Mouse (Mus musculus) frontal cortex, adult (tissue): Measurements from ENCODE around the gene Pla2g2d.

ENCODE experiments used
- ATAC-seq: cut with Nextera tagmentation; 2 replicates; pipeline ENCODE4 v1.9.2; 2017; ENCODE audit warnings: mild to moderate bottlenecking, moderate library complexity, mixed read lengths; ENCODE audit not compliant: low TSS enrichment

Gene Pla2g2d

DNA sequence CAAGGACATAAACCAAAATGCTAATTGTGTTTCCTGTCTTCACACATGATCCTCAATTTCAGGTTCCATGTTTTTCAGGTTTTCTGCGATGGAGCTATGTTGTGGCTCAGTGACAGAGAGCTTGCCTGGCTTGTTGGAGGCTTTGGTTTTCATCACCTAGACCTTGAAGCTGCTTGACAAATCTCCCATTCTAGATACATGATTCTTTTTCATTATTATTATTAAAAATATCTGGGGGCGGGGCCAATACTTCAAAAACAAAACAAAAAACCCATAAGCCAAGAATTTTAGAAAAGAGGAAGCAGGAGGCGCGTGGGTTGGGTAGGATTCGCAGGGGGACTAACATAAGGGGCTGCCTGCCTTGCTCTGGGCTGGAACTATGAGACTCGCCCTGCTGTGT is at the start of gene Pla2g2d:
Pla2g2d (plus strand) TSS at position 301 of the 400 bp plus-strand sequence.
- ATAC-seq, result no peak

DNA sequence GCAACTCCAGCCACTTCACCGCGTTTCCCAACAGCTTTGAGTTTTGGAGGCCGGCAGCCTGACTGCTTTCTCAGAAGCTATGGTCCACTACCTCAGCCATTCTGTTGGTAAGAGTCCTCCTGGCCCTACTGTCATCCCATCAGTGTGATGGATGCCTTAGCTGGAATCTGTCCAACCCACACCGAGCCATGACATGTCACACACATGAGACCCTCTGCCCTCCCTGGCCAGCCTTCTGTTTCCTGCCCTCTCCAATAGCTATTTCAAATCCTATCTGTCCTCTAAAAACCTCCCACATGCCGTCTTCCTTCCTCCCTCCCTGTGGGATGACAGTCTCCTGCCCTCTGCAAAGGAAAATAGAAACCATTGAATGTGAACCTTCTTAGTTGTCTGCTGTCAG is 49.8 kb upstream of the Pla2g2d start:
- no peak for ATAC-seq

DNA sequence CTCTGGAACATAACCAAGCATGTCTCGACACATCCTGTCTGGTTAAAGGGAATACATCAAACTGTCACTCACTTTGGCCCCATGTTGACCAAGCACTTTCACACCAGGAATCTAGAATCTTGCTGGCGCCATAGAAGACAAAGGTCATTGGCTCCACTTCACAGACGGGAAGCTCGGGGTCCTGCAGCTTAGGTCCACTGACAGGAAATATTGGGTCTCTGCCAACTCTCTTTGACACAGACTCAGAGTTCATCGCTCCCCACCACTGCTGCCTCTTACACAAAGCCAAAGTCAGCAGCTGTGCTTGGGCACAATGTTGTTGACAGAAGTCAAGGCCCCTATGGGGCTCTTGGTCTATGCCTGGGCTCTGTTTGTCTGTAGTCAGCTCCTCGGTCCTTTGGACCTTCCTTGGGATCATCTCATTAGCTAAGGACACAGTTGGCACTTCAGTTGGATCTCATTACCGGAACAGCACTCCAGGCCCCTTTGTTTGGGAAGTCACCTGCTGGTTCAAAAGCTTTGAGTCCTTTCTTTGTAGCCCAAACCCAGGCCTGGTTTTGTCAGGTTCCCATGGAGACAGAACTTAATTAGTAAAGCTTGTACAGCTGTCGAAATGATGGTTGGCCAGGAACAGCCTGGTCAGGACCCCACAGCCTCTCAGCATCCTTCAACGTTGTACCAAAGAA is 46.4 kb upstream of the Pla2g2d start:
- ATAC-seq, result no peak

DNA sequence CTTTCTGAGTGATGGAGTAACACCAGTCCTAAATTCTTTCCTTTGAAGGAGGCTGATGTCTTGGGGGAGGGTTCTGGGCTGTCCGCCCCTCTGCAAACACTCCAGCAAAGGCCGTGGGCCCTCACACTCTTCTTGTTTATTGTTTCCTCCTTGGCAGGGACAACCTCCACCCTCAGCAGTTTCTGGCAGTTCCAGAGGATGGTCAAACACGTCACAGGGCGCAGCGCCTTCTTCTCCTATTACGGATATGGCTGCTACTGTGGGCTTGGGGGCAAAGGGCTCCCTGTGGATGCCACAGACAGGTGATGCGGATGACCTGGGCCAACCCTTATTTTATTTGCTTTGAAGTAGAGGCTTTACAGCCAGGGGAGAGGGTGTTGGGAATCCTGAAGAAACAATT is 41.4 kb upstream of the Pla2g2d start:
- ATAC-seq, result no peak

DNA sequence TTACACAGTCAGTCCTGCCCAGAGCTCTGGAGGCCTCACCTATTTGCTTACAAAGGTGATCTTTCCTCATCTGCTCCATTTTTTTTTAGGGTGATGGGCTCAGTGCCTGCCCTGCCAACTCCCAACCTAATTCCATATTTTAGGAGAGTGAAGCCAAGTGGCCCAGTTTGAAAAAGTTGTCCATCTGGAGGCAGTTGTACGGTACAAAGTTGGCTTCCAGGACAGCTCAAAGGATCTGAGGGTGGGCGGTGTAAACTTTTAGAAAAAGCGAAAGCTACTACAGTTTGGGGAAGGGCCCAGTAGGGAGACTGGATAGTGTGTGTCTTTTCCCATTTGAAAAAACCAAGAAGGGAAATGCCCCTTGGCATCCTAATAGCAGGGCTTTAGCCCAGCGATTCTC is 40.7 kb upstream of the Pla2g2d start:
- peak; percentile 47; the same call in 1 of the 2 replicates for ATAC-seq

DNA sequence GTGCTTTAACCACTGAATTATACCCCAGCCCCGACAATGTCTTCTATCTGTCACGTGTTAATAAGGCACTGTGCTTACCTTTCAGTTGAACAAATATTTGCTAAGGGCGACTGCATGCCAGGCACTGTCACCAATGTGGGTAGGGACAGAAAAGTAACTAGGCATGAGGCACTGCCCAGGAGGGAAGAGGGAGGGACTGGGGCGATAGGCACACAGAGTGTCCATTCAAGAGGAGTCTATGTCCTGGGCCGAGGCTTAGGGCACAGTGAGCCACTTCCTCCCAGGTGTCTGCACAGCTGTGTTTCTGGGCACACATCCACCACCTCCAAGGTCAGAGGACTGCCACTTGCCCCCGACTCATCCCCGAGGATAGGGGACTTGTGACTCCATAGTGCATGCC is 38.5 kb upstream of the Pla2g2d start, which contains the start of gene Ubxn10:
Ubxn10 (minus strand) TSS at position 137 of the 400 bp plus-strand sequence.
- ATAC-seq, result no peak

DNA sequence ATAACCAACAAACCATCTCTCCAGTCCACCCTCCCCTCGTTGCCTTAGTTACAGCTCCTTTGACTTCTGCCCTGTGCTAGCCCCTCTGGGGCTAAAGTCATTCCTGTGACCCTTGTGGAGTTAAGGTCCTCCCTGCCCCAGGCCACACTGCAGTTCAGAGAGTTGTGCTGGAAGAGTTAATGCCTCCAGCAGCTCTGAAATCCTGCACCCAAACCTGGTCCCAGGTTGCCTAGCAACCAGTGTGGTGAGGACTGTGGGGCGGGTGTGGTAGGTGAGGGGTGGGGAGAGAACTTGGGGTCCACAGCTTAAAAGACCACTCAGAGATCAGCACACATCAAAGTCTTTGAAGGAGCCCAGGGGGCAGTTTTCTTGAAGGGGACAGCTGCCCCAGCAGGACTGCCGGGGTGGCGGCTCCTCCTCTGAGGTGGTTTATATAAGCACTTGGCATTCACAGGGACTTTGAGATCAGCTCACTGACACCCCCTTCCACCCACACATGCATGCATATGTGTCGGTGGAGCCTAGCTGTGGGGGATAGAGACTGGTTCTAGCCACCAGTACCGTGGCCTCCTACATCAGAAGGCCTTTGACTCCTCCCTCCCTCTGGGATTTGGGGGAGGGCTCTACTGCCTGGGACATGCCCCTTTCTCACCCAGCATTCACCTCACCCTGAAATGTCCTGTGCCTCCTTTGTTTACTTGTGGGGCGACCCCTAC is 36.2 kb upstream of the Pla2g2d start:
- ATAC-seq, result peak; percentile 55

DNA sequence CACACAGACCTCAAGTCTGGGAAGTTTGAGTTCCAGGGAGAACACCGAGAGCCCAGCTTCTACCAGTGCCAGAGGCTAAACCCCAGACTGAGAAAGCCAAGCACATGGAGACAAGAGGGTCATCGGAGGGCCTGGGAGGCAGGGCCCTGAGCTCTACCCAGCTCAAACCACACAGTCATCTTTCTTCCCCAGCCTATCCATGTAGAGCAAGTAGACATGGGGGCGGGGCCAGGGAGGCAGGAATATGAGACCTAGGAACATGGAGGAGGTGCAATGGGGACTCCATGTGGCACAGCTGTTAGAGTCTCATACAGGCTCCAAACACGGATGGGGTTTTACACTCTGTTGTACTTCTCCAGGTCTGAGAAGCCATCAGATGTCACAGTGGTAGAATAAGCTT is 29.7 kb upstream of the Pla2g2d start:
- ATAC-seq, result no peak

DNA sequence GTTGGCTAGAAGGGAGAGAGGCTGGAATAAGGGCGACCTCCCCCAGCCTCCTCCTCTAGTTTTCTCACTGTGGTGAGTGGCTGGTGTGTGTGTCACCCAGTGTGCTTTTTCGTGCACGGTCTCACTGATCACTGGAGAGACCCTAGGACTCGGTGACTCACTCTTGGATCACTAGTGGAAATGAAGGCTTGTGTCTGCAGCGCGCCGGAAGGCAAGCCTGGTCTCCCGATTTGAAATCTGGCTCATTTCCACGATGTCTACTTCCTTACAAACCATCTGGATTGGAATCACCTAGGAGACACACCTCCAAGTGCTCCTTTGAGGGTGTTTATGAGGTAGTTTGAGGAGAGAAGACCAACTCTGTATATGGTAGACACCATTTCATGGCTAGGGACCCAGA is 28.7 kb upstream of the Pla2g2d start:
- ATAC-seq, result no peak

DNA sequence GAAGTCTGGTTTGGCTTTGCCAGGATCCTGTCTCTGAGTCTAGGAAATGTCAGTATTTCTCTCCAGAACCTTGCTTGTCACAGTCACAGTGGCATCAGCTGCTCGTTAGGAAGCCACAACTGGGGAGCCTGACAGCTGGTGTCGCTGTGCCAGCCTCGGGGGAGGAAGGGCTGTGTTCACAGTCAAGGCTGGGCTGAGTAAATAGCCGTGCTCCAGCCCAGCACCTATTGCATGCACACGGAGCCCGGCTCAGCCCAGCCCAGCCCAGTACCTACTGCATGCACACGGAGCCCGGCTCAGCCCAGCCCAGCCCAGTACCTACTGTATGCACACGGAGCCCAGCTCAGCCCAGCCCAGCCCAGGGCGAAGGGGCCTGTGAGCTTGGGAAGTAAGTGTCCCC is 27.7 kb upstream of the Pla2g2d start:
- ATAC-seq, result peak; percentile 76

DNA sequence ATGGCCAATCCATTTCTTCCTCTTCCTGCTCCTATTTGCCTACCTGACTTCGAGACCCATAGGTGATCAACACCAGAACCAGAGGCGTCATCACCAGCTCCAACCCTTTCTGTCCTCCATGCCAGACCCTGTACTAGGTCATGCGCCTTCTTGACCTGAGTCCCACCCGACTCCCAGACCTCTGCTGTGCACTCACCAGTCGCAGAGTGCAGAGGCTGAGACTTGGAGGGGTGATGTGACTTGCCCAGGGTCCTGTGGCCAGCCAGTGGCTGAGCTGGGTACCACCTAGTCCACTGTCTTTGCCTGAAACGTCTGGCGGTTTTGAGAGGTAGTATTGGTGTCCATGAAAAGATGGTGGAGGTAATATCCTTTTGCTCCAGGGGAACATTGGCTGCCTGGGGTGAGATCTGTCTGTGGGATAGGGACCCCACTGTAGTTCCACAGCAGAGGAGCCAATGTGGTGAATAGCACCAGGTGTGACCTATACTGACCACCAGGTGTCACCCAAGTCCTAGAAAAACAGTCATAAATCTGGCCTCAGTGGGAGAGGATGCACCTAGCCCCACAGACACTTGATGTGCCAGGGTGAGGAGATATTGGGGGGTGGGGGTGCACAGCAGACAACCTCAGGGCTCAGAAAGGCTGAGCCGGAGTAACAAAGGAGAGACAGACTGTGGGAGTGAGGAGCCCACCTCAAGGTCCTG is 27.0 kb upstream of the Pla2g2d start:
- peak; percentile 38; the same call in 1 of the 2 replicates for ATAC-seq

DNA sequence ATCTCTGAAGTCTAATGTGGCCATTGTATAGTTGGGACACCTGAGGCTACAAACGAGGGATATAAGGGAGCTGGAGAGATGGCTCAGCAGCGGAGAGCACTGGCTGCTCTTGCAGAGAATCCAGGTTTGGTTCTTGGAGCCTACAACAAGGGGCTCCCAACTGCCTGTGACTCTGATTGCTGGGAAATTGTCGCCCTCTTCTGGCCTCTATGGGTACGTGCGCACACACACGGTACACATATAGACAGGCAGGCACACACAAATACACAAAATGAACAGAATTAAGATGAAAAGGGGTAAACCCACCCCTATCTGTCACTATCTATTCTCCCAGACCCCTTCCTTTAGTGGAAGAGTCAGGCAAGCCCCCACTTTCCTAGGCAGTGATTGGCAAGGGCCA is 22.9 kb upstream of the Pla2g2d start:
- ATAC-seq, result no peak

DNA sequence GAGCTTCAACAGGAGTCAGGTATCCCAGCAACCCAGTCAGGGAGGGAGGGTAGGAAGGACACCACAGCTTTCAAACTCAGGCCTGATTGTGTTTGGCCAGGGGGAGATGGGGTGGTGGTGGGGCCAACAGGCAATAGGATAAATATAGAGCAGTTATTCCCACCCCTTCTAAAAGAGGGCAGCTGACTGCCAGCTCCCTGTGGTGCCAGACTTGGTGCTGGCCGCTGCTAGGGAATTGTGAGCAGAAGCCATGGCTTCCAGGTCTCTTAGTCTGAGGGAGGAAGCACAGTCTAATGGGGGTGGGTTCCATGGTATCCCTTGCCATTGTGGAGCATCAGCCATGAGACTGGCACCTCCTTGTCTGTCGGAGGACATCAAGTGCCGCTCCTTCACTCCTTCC is 21.9 kb upstream of the Pla2g2d start:
- no peak for ATAC-seq

DNA sequence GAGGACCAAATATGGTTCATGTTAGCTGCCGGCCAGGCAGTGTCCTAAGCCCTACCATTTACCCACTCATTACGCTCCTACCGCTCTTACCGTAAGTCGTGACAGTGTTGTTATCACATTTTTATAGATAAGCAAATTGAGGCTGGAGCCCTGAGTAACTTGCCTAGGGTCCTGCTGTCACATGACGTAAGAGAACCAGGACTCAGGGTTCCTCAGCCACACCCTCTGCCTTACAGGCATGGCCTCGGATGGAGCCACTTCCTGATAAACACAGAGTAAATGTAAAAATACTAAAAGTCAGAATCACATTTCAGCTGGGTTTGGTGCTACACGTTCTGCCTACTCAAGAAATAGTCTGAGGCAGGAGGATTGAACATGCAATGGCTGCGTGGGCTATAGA is 21.1 kb upstream of the Pla2g2d start:
- ATAC-seq, result no peak

DNA sequence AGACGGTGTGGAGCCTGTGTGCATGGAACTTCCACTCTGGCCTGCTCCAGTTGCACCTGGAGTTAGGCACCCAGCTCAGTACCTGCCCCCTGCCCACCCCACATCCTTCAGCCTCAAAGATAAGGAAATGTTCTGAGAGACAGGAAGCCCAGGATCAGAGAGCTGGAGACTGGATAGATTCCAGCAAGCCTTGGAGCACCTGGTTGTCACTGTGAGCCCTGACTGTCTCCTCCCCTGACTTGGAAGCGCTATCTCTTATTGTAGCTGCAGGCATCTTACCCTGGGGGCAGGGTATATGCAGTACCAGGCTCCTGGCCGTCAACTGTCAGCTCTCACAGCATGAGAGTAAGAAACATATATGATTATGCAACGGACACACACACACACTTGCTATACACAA is 20.1 kb upstream of the Pla2g2d start:
- ATAC-seq, result no peak; the same call in 1 of the 2 replicates

DNA sequence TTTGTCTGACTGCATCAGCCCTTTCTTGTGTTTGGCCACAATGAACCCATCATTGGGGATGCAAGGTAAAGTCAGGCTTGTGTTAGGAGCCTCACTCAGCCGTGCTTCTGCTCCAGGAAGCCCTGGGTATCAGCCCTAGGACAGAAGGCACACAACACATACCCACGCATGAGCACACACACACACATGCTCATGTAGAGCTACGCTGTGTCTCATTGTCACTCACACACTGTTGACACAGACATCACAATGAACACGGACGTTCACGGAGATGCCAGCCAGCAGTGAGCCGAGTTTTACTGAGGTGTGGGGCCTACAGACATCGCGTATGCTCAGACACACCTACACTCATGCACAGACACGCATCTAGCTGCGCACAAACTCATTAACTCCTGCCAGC is 19.6 kb upstream of the Pla2g2d start:
- ATAC-seq, result 0 out of 2 replicates have a peak, but pooled peaks have one; percentile 13

DNA sequence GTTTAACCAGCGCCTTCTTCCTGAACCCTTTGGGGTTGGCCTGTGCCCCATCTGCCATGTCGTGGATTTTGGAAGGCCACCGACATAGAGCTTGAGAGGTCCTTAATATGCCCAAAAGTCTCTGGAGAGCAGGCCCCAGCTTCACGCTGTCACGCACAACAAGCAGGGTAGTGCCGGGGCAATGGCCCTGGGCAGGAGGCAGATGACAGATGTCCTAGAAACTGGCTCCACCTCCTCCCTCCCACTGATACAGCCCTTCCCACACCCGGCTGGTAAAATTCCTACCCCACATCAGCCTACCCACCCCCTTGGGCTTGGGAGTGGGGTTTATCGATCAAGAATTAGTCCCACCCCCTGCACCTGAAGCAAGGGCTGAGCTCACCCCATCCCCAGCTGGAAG is 18.1 kb upstream of the Pla2g2d start, which contains the start of gene Pla2g2f:
Pla2g2f (minus strand) TSS at position 211 of the 400 bp plus-strand sequence.
- no peak for ATAC-seq

DNA sequence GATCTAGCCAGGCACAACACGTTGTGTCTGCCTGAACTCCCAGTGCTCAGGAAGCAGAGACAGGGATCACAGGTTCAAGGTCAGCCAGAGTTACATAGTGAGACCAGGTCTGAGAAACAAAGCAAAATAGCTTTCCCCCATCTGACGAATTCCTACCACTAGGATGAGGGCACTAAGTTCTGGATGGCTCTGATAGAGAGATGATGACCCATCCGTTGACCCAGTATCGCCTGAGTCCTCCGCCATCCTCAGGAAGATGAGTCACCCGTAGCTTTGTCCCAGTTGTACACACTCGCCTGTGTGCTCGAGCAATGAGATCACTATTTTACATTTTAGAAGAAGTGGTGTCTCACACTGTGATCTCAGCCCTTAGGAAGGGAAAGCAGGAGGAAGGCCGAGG is 13.3 kb upstream of the Pla2g2d start:
- no peak for ATAC-seq

DNA sequence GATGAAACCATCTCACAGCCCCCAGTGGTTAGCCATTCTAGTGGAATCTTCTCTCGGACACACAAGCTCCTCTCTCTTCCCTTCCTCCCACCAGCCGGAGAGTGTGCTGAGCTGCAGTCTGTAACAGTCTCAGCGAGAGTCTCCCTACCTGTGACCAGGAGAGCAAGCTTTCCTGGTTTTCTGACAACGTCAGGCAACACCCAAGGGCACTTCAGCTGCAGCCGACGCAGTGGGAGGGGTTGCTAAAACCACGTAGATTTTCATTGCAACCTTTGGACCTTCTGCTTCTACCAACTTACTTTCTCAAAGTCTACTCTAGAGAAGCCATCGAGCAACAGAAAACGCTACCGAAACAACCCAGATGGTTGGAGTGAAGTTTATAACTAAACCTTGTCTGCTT is 3.6 kb upstream of the Pla2g2d start:
- ATAC-seq, result no peak

DNA sequence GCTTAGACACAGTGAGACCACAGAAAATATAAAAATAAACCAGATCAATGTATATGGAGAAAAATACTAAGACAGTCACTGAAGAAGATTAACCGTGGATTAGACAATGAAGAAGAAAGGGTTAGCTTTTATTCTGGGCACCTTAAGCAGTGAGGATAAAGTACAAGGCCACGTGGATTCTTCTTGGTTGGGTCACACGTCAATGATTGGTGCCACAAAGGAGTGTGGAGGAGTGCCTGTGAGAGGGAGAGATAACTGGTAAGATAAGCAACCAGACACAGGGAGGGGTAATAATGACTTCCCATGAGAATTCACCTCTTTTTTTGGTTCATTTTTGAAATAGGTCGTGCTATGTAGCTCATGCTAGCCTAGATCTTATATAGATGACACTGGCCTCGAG is 3.1 kb upstream of the Pla2g2d start:
- ATAC-seq, result no peak

DNA sequence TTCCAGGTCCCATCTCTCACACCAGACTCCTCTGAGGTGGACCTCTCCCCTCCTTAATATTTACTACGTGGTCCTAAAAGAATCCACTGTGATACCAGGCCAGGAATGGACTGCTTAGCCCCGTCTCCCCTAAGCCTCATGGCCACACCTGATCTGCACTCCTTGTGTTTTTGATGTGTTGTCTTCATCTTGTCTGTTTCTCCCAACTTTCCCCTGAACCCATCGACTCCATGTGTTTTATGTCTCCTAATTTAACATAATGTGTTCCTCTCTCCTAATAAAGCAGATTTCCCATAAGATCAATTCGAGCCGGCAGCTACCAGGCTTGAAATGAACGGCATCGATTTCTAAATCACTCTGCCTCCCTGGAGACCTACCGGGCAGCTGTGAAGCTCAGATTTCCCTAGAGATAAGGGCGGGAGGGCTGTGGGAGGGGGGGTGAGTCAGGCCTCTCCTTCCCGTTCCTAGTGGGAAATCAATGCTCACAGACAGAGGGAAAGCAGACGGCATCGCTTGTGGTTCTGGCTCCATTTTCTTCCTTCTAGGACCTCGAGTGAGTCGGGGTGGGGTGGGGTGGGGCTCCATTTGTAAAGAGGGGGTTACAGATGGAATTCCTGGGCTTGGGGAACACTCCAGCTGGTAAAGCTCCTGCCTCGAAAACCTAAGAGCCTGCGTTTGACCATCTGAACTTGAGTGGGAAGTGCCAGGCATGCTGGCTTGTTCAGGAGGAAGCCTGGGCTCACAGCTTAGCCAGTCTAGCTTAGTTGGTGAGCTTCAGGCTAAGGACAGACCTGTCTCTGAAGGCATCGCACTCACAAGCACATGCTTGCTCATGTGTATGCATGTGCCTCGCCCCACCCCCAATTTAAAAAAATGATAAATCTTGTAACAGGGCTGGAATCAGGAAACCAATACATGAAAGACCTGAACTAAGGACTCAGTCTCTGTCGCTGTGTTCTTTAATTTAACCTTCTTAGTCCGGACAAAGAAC is 2.2 kb downstream of the Pla2g2d start:
- ATAC-seq, result no peak
